Mouse (Mus musculus) ES-CJ7 (cell line): Measurements from ENCODE around the gene Rdh5.
A peak's percentile ranks its signal among the peaks of the same experiment; 100 is the strongest.

Source experiments
- DNase-seq: peaks from one replicate; pipeline ENCODE4 v3.0.0; 2011; ENCODE audit warnings: low read depth, low spot score

Gene Rdh5

DNA sequence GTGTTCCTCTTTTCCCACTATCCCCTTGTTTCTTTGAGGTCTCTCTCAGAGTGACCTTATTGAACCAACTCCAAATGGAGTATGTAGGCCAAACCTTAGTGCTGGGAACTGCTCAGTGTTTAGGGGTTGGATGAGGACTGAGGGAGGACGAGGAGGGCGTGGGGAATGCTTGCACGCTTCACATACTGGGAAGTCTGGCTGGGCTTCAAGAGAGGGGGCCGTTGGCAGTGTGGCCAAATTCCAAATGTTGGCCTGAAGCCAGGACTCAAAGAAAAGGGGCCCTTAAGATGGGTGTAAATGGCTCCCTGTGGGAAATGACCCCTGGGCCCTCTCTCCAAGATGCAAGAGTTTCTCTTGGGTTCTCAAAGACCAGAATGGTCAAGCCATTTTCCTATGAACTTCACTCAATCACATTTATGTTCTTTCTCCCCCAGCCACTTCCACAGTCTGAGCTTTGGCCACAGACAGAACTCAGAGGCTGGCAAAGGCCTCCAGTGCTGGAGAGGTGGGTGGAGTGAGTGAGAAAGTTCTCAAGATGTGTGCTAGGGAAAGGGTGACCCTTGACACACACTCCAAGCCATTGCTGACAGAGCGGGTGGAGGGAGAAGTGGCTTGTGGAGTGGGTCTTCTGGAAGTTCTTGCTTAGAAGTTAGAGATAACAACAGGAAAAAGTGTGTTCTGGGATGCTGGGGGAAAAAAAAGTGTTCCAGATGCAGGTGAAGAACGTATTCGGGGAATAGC, 7.1 kb upstream of the Rdh5 start:
- no peak for DNase-seq

DNA sequence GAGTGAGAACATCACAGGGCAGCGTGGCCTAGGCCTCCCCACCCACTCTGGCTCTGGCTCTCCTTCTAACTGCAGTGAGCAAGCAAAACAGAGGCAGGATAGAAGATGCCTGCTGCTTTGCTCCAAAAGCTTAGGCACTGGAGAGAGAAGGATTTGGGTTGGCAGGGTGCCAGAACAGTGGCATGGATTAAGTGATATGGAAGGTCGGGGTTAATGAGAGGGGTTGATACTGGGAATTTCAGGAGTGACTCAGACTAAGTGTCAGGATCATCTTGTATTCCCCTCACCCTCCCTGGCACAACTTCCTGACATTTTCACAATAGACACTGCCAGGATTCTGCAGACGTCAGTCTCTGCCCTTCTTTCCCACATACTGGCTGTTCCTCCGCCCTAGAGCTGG, 5.7 kb upstream of the Rdh5 start:
- no peak for DNase-seq

DNA sequence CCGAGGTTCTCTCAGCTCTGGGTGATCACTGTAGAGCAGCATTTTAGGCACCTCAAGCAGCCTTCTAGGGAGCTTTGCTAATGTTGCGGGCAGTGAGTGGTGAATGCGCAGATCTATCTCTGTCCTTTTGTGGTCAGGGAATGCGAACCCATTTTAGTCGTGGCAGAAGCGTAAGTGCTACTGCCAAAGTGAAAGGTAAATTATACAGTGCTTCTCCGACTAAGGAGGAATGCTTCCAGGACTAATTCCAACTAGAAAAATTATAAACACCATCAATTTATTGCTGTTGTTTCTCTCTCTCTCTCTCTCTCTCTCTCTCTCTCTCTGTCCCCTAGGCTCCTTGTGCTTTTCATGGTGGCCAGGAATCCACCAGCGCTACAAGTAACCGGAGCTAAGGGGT, 1.2 kb upstream of the Rdh5 start, which contains the start of gene Bloc1s1:
TSS of gene Bloc1s1 (minus strand) at position 101 of the 400 bp plus-strand sequence.
- no peak for DNase-seq

DNA sequence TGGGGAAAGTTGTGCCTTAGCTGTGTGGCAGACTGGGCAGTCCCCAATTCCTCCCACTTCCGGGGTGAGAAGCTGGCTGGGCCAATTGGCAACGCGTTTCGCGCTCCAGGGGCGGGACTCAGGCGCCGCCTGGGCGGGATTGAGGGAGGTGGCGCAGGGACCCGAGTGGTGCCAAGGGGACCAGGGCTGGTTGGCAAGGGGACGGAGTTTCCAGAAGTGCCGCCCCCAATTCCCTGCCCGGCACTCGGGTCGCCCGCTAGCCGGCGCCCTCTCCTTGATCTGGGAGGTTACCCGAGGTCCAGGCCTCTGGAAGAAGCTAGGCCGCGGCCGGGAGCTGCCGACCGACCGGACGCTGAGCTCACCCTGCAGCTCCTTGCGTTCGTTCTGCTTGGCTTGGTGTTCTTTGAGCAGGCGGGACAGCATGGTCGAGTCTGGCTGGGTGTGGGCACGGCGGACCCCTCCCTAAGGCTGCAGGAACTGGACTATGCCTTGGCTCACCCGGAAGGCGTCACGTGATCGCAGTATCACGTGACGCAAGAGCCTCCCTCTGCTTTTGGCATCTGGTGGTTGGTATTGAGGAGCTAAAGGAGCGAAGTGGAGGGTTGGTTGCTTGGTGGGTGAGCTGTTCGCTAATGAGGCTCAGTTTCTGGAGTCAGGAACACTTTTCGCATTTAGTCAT, 464 bp upstream of the Rdh5 start:
- peak; percentile 84 for DNase-seq

DNA sequence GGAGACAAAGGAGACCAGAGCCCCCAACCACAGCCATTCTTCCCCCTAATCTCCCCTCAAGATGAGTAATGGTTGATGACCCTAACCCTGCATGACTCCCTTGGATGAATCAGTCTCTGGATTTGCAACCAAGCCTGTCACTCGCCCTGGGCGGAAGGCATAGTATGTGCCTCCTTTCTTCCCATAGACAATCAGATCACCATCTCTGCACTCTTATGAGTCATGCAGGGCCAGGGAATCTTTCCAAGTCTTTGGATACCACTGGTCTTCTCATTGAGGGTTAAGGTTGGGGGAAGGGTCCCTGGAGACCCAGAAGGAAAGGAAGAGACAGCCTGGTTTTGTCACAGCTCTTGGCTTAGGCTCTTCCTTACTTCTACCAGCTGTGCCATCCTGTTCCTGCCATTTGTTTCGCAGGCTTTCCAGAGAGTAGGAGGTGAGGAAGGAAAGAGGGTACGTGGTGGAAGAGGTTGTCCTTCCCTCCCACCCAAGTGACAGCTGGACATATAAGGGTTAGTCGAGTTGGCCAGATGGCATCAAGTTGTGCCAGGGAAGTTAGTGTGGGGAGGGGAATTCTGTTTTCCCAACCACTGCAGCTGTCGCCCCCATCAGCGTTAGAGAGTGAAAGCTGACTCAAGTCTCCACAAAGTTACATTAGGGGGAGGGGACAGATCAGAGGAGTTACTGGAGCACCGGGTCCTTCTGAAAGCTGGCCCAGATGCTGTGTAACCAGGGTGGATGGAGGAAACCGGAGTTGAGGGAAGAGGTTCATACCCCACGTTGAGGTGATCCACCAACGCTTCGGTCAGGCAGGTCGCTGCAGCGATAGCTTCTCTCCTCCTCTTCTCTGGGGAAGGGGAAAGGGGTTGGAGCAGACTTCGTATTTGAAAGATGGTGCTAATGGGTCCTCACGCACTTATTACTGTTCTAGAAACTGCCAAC, 536 bp downstream of the Rdh5 start:
- no peak for DNase-seq

DNA sequence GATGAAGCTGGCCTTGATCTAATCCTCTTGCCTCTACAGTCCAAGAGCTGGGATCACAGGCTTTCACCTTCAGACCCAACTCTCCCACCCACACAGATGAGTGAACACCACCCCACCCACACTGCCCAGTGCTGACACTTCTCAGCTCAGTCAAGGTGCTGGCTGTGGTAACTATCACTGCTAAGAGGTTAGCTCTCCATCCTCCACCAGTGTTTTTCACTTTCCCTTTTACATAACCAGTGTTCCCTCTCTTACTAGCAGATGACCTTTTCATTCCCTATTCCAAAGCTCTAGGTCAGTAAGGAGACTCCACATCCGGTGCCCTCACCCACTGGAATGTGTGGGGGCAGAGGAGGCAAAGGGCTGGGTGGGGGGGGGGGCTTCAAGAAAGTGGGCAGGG, 1.4 kb downstream of the Rdh5 start:
- no peak for DNase-seq

DNA sequence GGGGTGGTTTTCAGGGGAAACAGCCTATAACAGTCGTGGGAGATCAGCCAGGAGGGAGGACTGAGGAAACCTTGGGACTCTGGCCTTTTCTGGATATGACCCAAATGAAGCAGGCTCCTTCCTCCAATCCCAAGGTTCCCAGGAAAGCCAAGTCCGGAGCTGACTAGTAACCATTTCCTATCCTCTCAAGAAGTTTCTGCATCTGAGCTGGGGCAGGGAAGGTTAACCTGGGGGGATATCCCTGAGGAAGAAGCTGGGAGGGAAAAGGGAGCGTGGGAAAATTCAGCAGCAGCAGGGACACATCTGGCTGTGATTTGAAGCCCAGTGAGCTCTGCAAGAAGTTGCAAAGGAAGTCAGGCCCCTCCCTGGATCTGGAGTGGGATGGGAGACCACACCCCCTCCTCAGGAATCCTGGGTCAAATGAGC, 1.9 kb downstream of the Rdh5 start:
- DNase-seq = no peak

DNA sequence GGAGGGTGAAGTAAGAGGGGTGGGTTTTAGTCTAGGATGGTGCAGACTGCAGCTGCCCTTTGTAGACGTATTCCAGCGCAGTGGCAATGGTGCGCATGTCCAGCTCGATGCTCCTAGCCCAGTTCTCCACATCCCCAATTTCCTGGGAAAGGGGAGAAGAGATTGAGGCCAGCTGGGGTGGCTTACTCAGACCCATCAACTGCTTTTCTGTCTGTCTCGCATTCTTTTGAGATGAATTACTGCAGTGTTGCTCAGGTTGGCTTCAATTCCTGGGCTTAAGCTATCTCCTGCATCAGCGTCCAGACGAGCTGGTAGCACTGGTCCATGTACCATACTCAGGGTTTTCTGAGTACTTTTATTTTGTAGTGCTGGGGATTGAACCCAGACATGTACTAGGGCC, 2.7 kb downstream of the Rdh5 start:
- no peak for DNase-seq

DNA sequence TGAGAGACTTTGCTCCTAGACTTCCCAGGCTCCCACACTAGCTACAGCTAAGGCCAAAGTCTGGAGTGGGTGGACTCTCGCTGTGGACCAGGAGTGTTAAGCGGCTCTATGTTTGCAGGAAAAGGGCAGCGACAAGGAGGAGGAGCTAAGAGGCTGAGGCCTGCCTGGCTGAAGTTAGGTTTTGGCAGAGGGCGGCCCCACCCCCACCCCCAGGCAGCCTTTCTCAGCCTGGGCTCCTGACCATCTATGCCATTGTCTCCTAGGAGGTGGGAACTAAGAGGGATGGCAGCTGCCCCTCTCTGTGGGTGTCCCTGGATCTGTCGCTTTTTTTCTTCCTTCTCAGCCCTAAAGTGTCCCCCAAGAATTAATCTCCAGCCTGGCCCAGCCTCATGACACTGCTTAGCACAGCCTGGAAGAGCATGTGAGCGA, 3.5 kb downstream of the Rdh5 start:
- no peak for DNase-seq

DNA sequence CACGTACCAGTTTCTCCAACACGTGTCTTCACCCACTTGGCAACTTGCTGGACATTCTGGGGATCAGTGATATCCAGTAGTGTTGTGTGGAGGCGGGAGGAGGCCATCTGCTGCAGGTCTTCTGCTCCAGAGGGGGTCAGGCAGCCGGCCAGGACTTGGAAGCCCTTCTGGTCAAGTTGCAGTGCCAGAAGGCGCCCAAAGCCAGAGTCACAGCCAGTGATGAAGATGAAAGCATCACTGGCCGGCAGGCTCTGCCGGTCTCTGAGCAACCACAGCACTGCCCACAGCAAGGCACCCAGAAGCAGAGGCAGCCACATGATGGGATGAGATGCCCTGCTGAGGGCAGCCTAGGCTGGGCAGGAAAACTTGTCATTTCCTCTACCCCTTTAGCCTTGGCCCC, 4.4 kb downstream of the Rdh5 start:
- DNase-seq = no peak

DNA sequence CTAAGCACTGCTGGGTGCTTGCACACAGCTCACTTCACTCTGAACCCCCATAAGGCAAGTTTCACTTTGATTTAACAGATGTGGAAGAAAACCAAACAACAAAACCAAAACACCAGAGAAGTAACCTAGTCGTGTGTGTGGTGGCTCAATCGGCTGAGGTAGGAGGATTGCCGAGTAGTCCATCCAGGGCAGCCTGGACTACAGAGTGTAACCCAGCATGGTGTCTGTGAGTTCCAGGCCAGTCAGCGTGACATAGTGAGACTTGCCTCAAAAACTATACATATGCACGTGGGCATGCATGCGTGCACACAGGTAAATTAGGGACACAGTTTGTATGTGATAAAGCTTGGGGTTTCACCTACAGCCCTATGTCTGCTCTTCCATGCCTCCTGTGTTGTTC, 5.3 kb downstream of the Rdh5 start:
- DNase-seq = no peak

DNA sequence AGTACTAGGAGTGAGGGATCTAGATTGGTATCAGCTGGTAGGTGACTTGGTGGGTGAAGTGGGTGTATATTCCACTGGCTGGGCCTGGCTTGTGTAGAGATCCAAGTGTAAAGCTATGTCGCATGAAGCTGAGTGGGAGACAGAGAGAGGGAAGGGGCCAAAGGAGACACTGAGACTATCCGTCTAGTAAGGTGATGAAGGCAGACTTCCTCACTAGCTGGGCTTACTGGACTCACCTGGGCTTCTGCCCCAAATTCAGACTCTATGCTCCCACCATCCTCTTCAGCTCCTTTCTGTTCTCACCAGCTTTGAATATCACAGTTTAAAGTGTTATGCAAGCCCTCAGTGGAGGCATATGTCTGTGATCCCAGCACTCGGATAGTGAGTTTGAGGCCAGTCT, 6.0 kb downstream of the Rdh5 start:
- DNase-seq = no peak

DNA sequence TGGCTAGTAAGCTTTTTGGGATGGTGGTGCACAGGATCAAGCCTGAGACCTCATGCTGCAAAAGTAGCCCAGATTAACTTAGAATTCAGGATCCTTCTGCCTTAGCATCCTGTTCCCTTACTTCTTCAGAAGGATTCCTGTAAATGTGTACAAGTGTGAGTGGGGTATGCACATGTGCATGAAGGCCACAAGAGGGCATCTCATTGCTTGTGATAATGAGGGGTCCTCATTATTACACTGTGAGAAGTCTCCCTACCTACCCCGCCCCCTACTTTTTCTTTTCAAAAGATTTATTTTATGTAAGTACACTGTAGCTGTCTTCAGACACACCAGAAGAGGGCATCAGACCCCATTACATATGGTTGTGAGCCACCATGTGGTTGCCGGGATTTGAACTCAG, 7.1 kb downstream of the Rdh5 start:
- DNase-seq = no peak

DNA sequence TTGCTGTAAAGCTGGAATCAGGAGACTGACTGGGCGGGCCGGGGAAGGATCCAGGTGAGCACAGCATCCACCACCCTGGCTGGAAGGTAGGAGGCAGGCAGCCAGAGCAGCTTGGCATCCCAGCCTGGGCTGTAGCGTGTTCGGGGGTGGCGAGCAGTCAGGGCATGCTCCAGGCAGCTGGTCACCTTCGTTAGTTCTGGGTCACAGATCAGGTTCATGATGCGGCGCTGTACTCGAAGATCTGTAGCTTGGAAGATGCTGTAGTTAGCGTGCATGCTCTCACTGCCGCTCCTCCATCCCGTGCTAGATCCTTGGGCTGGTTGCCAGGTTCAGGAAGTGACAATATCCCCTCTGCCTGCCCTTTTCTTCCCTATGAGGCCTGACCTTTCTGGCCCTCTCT, 9.0 kb downstream of the Rdh5 start:
- no peak for DNase-seq

DNA sequence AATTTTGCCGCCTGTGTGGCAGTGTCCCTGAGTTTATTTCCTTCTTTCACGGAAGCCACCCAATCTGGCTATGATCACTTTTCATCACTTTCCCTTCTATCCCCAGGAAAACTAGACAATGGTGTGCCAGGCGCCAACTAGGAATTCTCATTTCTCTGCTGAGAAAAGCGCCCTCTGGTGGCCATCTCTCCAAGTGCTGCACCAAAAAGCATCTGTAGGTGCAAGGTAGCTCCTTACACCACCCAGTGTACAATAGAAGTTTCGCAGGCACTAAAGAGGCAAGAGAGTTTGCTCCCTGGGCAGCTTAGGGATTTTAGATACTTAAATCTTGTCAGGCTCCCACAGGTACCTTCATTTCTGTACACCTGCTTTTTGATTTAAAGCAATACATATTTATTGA, 9.5 kb downstream of the Rdh5 start:
- peak; percentile 94 for DNase-seq

DNA sequence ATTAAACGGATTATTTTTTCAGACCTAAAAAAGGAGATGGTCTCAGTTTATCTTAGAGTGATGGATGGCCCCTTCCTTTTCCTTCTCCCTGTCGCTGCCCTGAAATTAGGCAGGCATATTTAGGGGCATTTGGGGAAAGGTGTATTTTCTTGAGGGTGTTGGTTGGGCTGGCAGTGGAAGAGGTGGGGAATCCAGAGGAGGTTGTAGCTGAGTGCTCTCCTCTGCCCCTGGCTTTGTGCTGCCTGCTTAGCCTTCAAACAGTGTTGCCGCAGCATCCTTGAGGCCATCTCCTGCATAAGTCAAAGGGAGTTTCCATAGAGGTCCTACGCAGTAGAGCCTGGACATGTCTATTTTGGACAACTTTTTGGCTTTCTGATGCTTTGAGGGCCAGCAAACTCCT, 9.9 kb downstream of the Rdh5 start:
- no peak for DNase-seq

DNA sequence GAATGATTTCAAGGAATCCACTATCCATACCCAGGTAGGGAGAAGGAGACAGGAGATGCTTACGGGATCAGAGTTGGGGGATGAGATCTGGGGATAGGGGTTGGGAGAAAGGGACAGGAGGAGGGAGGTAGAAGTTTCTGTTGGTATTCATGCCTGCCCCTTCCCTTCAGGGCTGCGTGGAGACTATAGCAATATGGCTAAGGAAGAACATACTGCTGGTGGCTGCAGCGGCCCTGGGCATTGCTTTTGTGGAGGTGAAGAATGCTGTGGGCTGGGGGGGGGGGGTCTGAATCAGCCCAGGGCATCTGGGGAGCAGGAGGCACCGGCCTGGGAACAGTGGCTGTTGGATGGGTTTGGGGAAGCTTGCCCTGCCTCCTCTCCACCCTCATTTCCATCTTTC, 10.4 kb downstream of the Rdh5 start:
- DNase-seq = no peak

DNA sequence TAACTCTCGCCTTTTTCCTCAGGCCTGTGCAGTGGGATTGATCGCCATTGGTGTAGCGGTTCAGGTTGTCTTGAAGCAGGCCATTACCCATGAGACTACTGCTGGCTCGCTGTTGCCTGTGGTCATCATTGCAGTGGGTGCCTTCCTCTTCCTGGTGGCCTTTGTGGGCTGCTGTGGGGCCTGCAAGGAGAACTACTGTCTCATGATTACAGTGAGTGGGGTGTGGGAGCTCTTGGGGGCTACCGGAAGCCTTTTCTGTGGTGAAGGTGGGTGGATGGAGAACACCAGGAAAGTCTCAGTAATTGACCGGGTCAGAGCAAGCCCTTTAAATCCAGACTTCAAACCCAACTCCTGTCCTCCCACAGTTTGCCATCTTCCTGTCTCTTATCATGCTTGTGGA, 11.3 kb downstream of the Rdh5 start:
- no peak for DNase-seq

DNA sequence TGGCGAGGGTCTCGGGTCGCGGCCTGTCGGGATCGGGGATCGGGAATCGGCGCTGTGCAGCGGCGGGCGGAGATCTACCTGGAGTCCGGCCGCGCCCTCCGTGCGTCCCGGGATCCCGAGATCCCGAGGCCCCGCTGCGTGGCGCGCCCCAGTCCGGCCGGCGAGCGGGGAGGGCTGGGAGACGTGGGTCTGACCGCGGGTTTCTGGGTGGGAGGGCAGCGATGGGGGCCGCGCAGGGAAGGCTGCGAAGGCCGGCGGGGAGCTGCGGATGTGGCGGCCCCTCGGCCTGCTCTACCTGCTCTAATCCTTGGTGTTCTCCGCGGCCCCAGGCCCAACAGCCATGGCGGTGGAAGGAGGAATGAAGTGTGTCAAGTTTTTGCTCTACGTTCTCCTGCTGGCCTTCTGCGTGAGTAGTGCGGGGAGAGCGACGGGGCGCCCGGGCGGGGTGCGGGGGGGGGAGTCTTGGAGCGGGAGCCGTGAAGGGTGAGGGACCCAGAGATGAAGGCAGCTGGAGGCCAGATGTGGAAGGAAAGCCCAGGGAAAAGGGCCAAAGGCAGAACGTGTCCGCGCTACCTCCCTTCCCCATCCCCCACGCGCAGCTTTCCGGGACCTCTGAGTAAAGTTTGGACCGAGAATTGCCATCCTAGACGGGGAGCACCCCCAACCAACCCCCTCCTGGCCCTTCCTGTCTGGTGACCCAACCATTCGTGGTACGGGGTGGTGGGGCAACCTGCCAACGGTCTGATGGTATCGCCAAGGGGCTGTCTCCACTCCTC, 12.4 kb downstream of the Rdh5 start:
- no peak for DNase-seq

DNA sequence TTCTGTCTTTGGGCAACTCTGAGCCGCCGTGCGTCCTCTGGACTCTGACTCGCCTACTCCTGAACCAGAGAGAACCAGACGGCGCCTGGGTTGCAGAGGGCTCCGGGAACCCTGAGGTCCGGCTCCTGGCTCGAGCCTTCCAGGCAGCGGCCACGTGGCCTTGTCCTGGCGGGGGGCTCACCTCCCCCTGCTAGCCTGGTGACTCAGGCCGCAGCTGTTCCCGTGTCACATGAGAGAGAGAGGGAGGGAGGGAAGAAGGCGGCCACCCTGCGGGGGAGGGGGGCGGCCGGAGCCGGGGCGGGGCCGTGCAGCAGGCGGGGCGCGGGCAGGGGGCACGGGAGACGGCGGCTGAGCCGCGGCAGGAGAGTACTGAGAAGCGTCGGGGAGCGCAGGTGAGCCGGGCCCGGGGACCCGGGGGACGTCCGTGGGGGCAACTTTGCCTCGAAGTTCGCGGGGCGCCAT, 13.1 kb downstream of the Rdh5 start:
- DNase-seq = peak; percentile 81

DNA sequence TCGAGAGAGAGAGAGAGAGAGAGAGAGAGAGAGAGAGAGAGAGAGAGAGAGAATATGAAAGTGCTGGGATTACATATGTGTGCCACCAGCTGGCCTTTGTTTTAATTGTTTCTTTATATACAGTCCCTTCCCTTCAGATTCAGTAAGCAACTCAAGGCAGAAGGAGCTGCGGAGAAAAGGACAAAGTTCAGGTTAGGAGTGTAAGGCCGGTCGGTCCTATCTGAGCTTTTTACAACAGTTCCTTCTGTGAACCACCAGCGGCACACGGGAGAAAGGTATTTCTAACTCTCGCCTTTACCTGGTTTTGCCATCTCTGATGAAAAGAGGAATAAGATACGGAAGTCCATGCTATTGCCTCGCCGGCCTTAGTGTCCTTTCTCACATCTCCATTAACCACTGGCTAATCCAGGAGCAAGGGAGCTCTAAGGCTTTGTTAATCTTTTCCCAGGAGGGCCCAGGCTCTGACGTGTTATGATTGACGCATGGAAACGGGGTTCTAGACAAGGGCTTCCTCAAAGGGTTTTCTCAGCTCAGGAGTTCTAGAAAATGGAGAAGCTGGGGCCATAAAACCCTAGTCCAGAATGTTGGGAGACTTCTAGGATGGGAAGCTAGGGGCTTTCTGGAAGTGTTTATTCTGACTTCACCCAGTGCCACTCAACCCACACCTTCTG, 13.8 kb downstream of the Rdh5 start:
- DNase-seq = no peak
